Mouse (Mus musculus): Measurements from ENCODE around the gene Abcb7. TPM values are rescaled to one million over a fixed set of nuclear protein-coding genes. Genes with fewer than 3 reads are reported as not detected.

The Abcb7 gene
- polyA plus RNA-seq (2012; rRNA removed; ENCODE audit: low replicate concordance): 1.5 and 3.1 TPM in 2 replicates

GRCm38 (mm10) chrX:104413183-104413983, at the start of gene Abcb7:
TSS of gene Abcb7 (minus strand) at chrX:104413856.

Other genes with a start within 250 kb of the Abcb7 start
- gene Nexmif, start 212.7 kb downstream of the Abcb7 start, polyA plus RNA-seq (2012; rRNA removed; ENCODE audit: low replicate concordance): 0.01 and 0.45 TPM in 2 replicates
- 3.4 and 6.1 TPM in 2 replicates for gene Uprt, start 69.0 kb upstream of the Abcb7 start, polyA plus RNA-seq (2012; rRNA removed; ENCODE audit: low replicate concordance)

Measured in subcutaneous adipose tissue, adult 2 months (tissue).